Mouse (Mus musculus) limb, embryonic 11.5 days (tissue): ENCODE results near the gene Fam71b. TPM values are rescaled to one million over a fixed set of nuclear protein-coding genes. Genes with fewer than 3 reads are reported as not detected.

ENCODE experiments used
- ATAC-seq: fragments of 200-750 bp; cut with Nextera tagmentation; 2 replicates; pipeline ENCODE4 v1.8.0; 2017; ENCODE audit warnings: low read depth; ENCODE audit not compliant: insufficient number of reproducible peaks, low FRiP score, low TSS enrichment
- DNase-seq: peaks from one replicate; pipeline ENCODE4 v3.0.0-alpha.2; 2015; ENCODE audit warnings: low spot score
- H3K27ac ChIP-seq: fragments of 300-500 bp; sonication (generic); replicated peaks from 2 replicates; pipeline ENCODE4 v1.5.1; 2014; ENCODE audit warnings: low read depth, mild to moderate bottlenecking, low read length
- H3K27me3 ChIP-seq: fragments of 300-500 bp; sonication (generic); 2 replicates; pipeline ENCODE4 v1.6.1; 2014; ENCODE audit warnings: mild to moderate bottlenecking, low read length, mixed read lengths; ENCODE audit not compliant: control insufficient read depth, insufficient read depth
- H3K36me3 ChIP-seq: fragments of 300-500 bp; sonication (generic); 2 replicates; pipeline ENCODE4 v1.6.1; 2014; ENCODE audit warnings: mild to moderate bottlenecking, low read length, moderate library complexity, mixed read lengths; ENCODE audit not compliant: control insufficient read depth, insufficient read depth
- H3K4me1 ChIP-seq: fragments of 300-500 bp; sonication (generic); 2 replicates; pipeline ENCODE4 v1.6.1; 2014; ENCODE audit warnings: low read length, mixed read lengths; ENCODE audit not compliant: control insufficient read depth, insufficient read depth
- H3K4me2 ChIP-seq: fragments of 300-500 bp; sonication (generic); 2 replicates; pipeline ENCODE4 v1.6.1; 2014; ENCODE audit warnings: low read depth, mild to moderate bottlenecking, moderate library complexity; ENCODE audit not compliant: severe bottlenecking
- H3K4me3 ChIP-seq: fragments of 300-500 bp; sonication (generic); 2 replicates; pipeline ENCODE4 v1.5.1; 2014; ENCODE audit warnings: low read depth, low read length
- H3K9ac ChIP-seq: fragments of 300-500 bp; sonication (generic); 2 replicates; pipeline ENCODE4 v1.6.1; 2014; ENCODE audit warnings: mild to moderate bottlenecking, low read length
- H3K9me3 ChIP-seq: fragments of 300-500 bp; sonication (generic); 2 replicates; pipeline ENCODE4 v1.6.1; 2016; ENCODE audit warnings: low read length; ENCODE audit not compliant: control insufficient read depth
- WGBS: fragments of 180-500 bp; shearing (Covaris S2); extraction: QIAGEN DNeasy Blood & Tissue Kit; methylation state at CpG from one replicate; pipeline ENCODE4 v1.1.7; 2014; 5-methylcytosine and 5-hydroxymethylcytosine counted together
- polyA plus RNA-seq: library from polyadenylated mRNA; unstranded; fragments of >200 nt; fragmentation: Nextera tagmentation; extraction: Ambion mirVana; gene quantifications from 2 replicates; pipeline ENCODE4 v1.2.1, GENCODE M21; 2014

Fam71b gene
- polyA plus RNA-seq, 1 experiment from 2014 or later: not detected

- 88% methylated on average over 2 of the region's 2 CpGs for WGBS
- H3K4me1 ChIP-seq: no peaks in the 10 kb centered on the region
- no peak overlapping the region for H3K4me2 ChIP-seq
Measured at GRCm38 (mm10) chr11:46430123-46430522, 33.8 kb downstream of the Fam71b start.

GRCm38 (mm10) chr11:46431129-46431528, 34.8 kb downstream of the Fam71b start:
- Histone ChIP-seq H3K27me3 (no peaks in the 10 kb centered on the region), H3K4me3 (no peak overlapping the region), H3K9me3 (no peaks in the 10 kb centered on the region), H3K4me2 (no peak overlapping the region), H3K4me1 (no peaks in the 10 kb centered on the region), H3K9ac (no peak overlapping the region), H3K36me3 (no peaks in the 10 kb centered on the region), H3K27ac (no peak overlapping the region)
- WGBS: 18% methylated on average over 3 of the region's 3 CpGs
- ATAC-seq: no peak
- peak; percentile 84 for DNase-seq

More at GRCm38 (mm10) chr11:46430123-46430522, 33.8 kb downstream of the Fam71b start:
- DNase-seq: no peak
- no peak for ATAC-seq
- no peak overlapping the region for H3K4me3 ChIP-seq
- H3K36me3 ChIP-seq: no peaks in the 10 kb centered on the region
- no peaks in the 10 kb centered on the region for H3K9me3 ChIP-seq
- H3K9ac ChIP-seq: no peak overlapping the region
- H3K27me3 ChIP-seq: no peaks in the 10 kb centered on the region
- no peak overlapping the region for H3K27ac ChIP-seq

- Histone ChIP-seq H3K4me1 (no peaks in the 10 kb centered on the region), H3K9ac (no peak overlapping the region), H3K27ac (no peak overlapping the region), H3K4me2 (no peak overlapping the region), H3K27me3 (no peaks in the 10 kb centered on the region), H3K36me3 (no peaks in the 10 kb centered on the region), H3K9me3 (no peaks in the 10 kb centered on the region), H3K4me3 (no peak overlapping the region)
- ATAC-seq (no peak), DNase-seq (no peak)
Measured at GRCm38 (mm10) chr11:46435363-46435762, 39.0 kb downstream of the Fam71b start.

- peaks cover 3% of the 10 kb centered on the region for H3K36me3 ChIP-seq
- peak within 1 kb of the TSS; percentile 94 for H3K4me3 ChIP-seq
- peak; percentile 95 for ATAC-seq
- H3K9me3 ChIP-seq: no peaks in the 10 kb centered on the region
- H3K4me2 ChIP-seq: peak within 1 kb of the TSS; percentile 73
- H3K27ac ChIP-seq: peak within 1 kb of the TSS; percentile 83
- no peaks in the 10 kb centered on the region for H3K27me3 ChIP-seq
- WGBS: under 1% methylated on average over 58 of the region's 59 CpGs
- H3K4me1 ChIP-seq: no peaks in the 10 kb centered on the region
- peak within 1 kb of the TSS; percentile 93 for H3K9ac ChIP-seq
- peak; percentile 94 for DNase-seq
Measured at GRCm38 (mm10) chr11:46436760-46437458, 40.5 kb downstream of the Fam71b start, which contains the start of gene Med7. Med7 (plus strand) TSS chr11:46436925.

GRCm38 (mm10) chr11:46437459-46438000, 41.2 kb downstream of the Fam71b start:
- H3K27me3 ChIP-seq: no peaks in the 10 kb centered on the region
- ATAC-seq (peak; percentile 23), DNase-seq (peak; percentile 75)
- under 1% methylated on average over 23 of the region's 23 CpGs for WGBS
- H3K27ac ChIP-seq: peak overlapping the region; percentile 83
- no peaks in the 10 kb centered on the region for H3K9me3 ChIP-seq
- peak overlapping the region; percentile 93 for H3K9ac ChIP-seq
- H3K36me3 ChIP-seq: peaks cover 4% of the 10 kb centered on the region
- H3K4me2 ChIP-seq: peak overlapping the region; percentile 73
- H3K4me3 ChIP-seq: peak overlapping the region; percentile 94
- no peaks in the 10 kb centered on the region for H3K4me1 ChIP-seq

- Histone ChIP-seq H3K9ac (no peak overlapping the region), H3K4me2 (no peak overlapping the region), H3K4me1 (no peaks in the 10 kb centered on the region), H3K27ac (no peak overlapping the region), H3K36me3 (peaks cover 6% of the 10 kb centered on the region), H3K27me3 (no peaks in the 10 kb centered on the region), H3K4me3 (no peak overlapping the region), H3K9me3 (no peaks in the 10 kb centered on the region)
- WGBS: 94% methylated on average over 5 of the region's 5 CpGs
- no peak for ATAC-seq
- no peak for DNase-seq
Measured at GRCm38 (mm10) chr11:46439005-46439543, 42.7 kb downstream of the Fam71b start.

- no peaks in the 10 kb centered on the region for H3K9me3 ChIP-seq
- H3K27ac ChIP-seq: no peak overlapping the region
- H3K36me3 ChIP-seq: peaks cover 6% of the 10 kb centered on the region
- ATAC-seq (no peak), DNase-seq (no peak)
- H3K9ac ChIP-seq: no peak overlapping the region
- H3K4me3 ChIP-seq: no peak overlapping the region
- H3K27me3 ChIP-seq: no peaks in the 10 kb centered on the region
- no peaks in the 10 kb centered on the region for H3K4me1 ChIP-seq
- 93% methylated on average over 1 of the region's 1 CpGs for WGBS
- H3K4me2 ChIP-seq: no peak overlapping the region
Measured at GRCm38 (mm10) chr11:46441774-46442173, 45.4 kb downstream of the Fam71b start.

GRCm38 (mm10) chr11:46443152-46443551, 46.8 kb downstream of the Fam71b start:
- H3K4me1 ChIP-seq: no peaks in the 10 kb centered on the region
- no peak overlapping the region for H3K4me2 ChIP-seq
- no peak overlapping the region for H3K9ac ChIP-seq
- H3K9me3 ChIP-seq: no peaks in the 10 kb centered on the region
- ATAC-seq (no peak), DNase-seq (no peak)
- no peaks in the 10 kb centered on the region for H3K27me3 ChIP-seq
- WGBS: 90% methylated on average over 1 of the region's 1 CpGs
- H3K27ac ChIP-seq: no peak overlapping the region
- peaks cover 6% of the 10 kb centered on the region for H3K36me3 ChIP-seq
- H3K4me3 ChIP-seq: no peak overlapping the region
